Mouse (Mus musculus) midbrain, postnatal 0 days (tissue): ENCODE measurements around the gene Ppil1. TPM values are rescaled to one million over a fixed set of nuclear protein-coding genes. Genes with fewer than 3 reads are reported as not detected.
"Not testable (repeated sequence)": the region's sequence is repeated elsewhere in the genome, so short reads cannot be mapped to it uniquely, and the experiment has no call there.

ENCODE experiments used
- ATAC-seq: fragments of 200-750 bp; cut with Nextera tagmentation; 2 replicates; pipeline ENCODE4 v1.8.0; 2017; ENCODE audit warnings: moderate number of reproducible peaks, mild to moderate bottlenecking, moderate TSS enrichment, moderate library complexity; ENCODE audit not compliant: low FRiP score
- DNase-seq: peaks from one replicate; pipeline ENCODE4 v3.0.0-alpha.2; 2015; ENCODE audit warnings: low spot score
- H3K27ac ChIP-seq: fragments of 300-500 bp; sonication (generic); 2 replicates; pipeline ENCODE4 v1.5.1; 2014; ENCODE audit warnings: low read depth, mild to moderate bottlenecking, low read length, mixed read lengths
- H3K27me3 ChIP-seq: fragments of 300-500 bp; sonication (generic); 2 replicates; pipeline ENCODE4 v1.6.1; 2014; ENCODE audit warnings: low read length, control low read depth, mixed read lengths; ENCODE audit not compliant: insufficient read depth
- H3K36me3 ChIP-seq: fragments of 300-500 bp; sonication (generic); 2 replicates; pipeline ENCODE4 v1.6.1; 2014; ENCODE audit warnings: low read length, control low read depth, mixed read lengths; ENCODE audit not compliant: insufficient read depth
- H3K4me1 ChIP-seq: fragments of 300-500 bp; sonication (generic); 2 replicates; pipeline ENCODE4 v1.6.1; 2014; ENCODE audit warnings: mild to moderate bottlenecking, control low read depth, antibody characterized with exemption, low read length, mixed read lengths; ENCODE audit not compliant: insufficient read depth
- H3K4me2 ChIP-seq: fragments of 300-500 bp; sonication (generic); 2 replicates; pipeline ENCODE4 v1.6.1; 2014; ENCODE audit warnings: low read depth, mild to moderate bottlenecking, low read length, mixed read lengths; ENCODE audit not compliant: poor library complexity, severe bottlenecking
- H3K4me3 ChIP-seq: fragments of 300-500 bp; sonication (generic); 2 replicates; pipeline ENCODE4 v1.5.1; 2014; ENCODE audit warnings: low read depth, mild to moderate bottlenecking, low read length, moderate library complexity
- H3K9ac ChIP-seq: fragments of 300-500 bp; sonication (generic); replicated peaks from 2 replicates; pipeline ENCODE4 v1.6.1; 2014; ENCODE audit warnings: mild to moderate bottlenecking, low read length, moderate library complexity, mixed read lengths; ENCODE audit not compliant: poor library complexity, severe bottlenecking
- H3K9me3 ChIP-seq: fragments of 300-500 bp; sonication (generic); 2 replicates; pipeline ENCODE4 v1.6.1; 2016; ENCODE audit warnings: low read length, control low read depth
- CTCF ChIP-seq: IDR thresholded peaks from 2 replicates; pipeline ENCODE4 v1.5.1; 2016; ENCODE audit warnings: antibody characterized with exemption, mild to moderate bottlenecking
- WGBS: fragments of 180-500 bp; shearing (Covaris S2); extraction: QIAGEN DNeasy Blood & Tissue Kit; methylation state at CpG from one replicate; pipeline ENCODE4 v1.1.7; 2014; 5-methylcytosine and 5-hydroxymethylcytosine counted together
- polyA plus RNA-seq: library from polyadenylated mRNA; unstranded; fragments of >200 nt; fragmentation: Nextera tagmentation; extraction: Ambion mirVana; gene quantifications from 2 replicates; pipeline ENCODE4 v1.2.1, GENCODE M21; 2015
- total RNA-seq: library from RNA; depleted of rRNA; stranded (reverse); fragments of >200 nt; gene quantifications from 2 replicates; pipeline ENCODE4 v1.2.3, GENCODE M21; 2014

Gene Ppil1
- total and polyA plus RNA-seq, 2 experiments from 2014 or later = 70.3 to 95.7 TPM

DNA sequence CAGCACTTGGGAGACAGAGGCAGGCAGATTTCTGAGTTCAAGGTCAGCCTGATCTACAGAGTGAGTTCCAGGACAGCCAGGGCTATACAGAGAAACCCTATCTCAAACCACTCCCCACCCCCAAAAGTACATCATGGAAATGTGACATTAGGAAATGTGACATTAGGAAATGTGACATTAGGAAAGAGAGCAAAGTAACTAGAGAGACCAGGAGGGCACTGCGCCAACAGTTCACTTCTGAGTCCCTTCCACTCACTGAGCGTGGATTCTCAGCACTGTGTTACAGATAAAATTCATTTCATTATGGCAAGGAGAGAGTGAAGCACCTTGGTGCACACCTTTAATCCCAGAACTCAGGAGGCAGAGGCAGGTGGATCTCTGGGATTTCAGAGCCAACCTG is 5.1 kb downstream of the Ppil1 start:
- Histone ChIP-seq H3K9me3 (no peaks in the 10 kb centered on the region), H3K4me3 (no peak overlapping the region), H3K9ac (no peak overlapping the region), H3K4me1 (peaks cover 4% of the 10 kb centered on the region; the same call in 1 of the 2 replicates), H3K27ac (no peak overlapping the region), H3K27me3 (no peaks in the 10 kb centered on the region), H3K36me3 (peaks cover 15% of the 10 kb centered on the region), H3K4me2 (no peak overlapping the region)
- DNase-seq = no peak
- no peak for TF ChIP-seq CTCF
- no peak for ATAC-seq
- 97% methylated on average over 2 of the region's 2 CpGs for WGBS

DNA sequence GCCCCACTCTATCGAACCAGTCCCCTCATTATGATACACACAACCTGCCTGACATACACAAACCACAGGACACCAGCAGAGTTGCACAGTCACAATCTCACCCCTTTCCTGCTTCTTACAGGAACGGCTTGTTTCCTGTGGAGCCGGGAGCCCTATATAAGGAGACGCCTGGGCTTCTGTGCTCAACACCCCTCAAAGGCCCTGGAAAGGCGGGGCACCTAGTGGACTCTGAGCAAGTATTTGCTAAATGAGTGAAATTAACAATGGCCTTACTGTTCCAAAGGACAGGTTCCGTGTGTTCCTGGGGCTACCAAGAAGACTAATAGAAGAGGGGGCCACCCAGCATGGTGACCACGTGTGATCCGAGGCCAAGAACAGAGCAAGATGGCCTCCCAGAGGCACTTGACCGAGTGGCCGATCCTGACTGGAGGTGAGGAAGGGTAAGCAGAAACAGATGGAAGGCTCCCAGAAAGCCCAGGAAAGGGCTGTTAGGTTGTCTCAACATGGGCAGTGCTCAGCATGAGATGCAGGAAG is 5.9 kb downstream of the Ppil1 start:
- Histone ChIP-seq H3K4me2 (no peak overlapping the region), H3K9ac (no peak overlapping the region), H3K9me3 (no peaks in the 10 kb centered on the region), H3K27me3 (no peaks in the 10 kb centered on the region), H3K36me3 (peaks cover 15% of the 10 kb centered on the region), H3K27ac (no peak overlapping the region), H3K4me1 (peaks cover 4% of the 10 kb centered on the region; the same call in 1 of the 2 replicates), H3K4me3 (no peak overlapping the region)
- 89% methylated on average over 10 of the region's 10 CpGs for WGBS
- DNase-seq (no peak), ATAC-seq (no peak)
- TF ChIP-seq CTCF = no peak

DNA sequence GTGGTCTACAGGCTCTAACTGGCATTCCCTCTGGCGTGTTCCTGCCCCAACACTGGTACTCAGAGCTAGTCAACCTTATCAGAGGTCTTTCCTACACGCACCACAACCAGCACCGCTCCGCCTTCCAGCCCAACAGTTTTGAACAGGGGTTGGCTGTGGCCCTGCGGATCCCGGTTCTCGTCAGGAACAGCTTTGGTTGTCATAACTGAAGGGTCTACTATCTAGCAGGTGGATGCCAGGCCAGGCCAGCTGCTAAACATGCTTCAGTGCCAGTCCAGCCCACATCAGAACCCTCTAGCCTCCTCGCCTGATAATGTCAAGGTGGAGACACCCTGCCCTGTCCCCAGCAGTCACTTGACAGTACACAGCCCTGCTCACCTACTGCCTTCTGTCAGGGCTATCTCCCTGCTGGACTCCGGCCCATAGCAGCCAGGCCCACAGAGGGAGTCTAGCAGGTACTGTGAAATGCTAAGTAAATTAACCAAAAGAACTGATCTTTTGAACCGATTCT is 6.9 kb downstream of the Ppil1 start:
- H3K4me3 ChIP-seq = no peak overlapping the region
- peaks cover 15% of the 10 kb centered on the region for H3K36me3 ChIP-seq
- no peaks in the 10 kb centered on the region for H3K27me3 ChIP-seq
- no peak overlapping the region for H3K9ac ChIP-seq
- TF ChIP-seq CTCF = no peak
- DNase-seq = no peak
- no peak overlapping the region for H3K4me2 ChIP-seq
- no peak for ATAC-seq
- WGBS = 95% methylated on average over 10 of the region's 10 CpGs
- H3K9me3 ChIP-seq = no peaks in the 10 kb centered on the region
- no peaks in the 10 kb centered on the region for H3K4me1 ChIP-seq
- H3K27ac ChIP-seq = no peak overlapping the region

DNA sequence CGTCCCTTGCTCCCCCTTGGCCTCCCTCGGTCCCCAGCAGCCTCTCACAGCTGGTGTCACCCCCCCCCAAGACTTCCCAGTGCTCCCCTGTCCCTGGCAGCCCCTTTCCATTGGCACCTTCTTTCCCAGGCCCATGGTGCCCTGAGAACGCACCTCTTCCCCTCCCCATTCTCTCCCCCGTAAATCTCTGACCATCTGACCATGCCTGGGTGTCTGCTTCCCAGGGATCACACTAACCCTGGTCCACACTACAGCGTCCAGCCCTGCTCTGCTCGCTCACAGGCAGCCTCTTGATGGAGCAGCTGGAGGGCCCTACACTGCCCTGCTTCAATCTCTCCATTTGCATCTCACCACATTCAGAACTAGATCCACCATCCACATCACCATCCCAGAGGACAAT is 7.5 kb downstream of the Ppil1 start:
- no peak for ATAC-seq
- no peak for TF ChIP-seq CTCF

GRCm38 (mm10) chr17:29254784-29255183 is 9.2 kb downstream of the Ppil1 start:
- H3K4me1 ChIP-seq, H3K27me3 ChIP-seq, H3K4me2 ChIP-seq, H3K4me3 ChIP-seq, DNase-seq, H3K27ac ChIP-seq, H3K9ac ChIP-seq, ATAC-seq, H3K9me3 ChIP-seq: not testable (repeated sequence)
- peaks cover 19% of the 10 kb centered on the region for H3K36me3 ChIP-seq
- whole genome bisulfite sequencing = 80% methylated on average over 6 of the region's 6 CpGs

More for the DNA sequence above, 7.5 kb downstream of the Ppil1 start:
- no peaks in the 10 kb centered on the region for H3K9me3 ChIP-seq
- no peaks in the 10 kb centered on the region for H3K27me3 ChIP-seq
- no peak overlapping the region for H3K4me3 ChIP-seq
- no peak overlapping the region for H3K9ac ChIP-seq
- H3K4me1 ChIP-seq = no peaks in the 10 kb centered on the region
- peaks cover 18% of the 10 kb centered on the region for H3K36me3 ChIP-seq
- DNase-seq = no peak
- WGBS = 88% methylated on average over 6 of the region's 6 CpGs
- no peak overlapping the region for H3K4me2 ChIP-seq
- no peak overlapping the region for H3K27ac ChIP-seq

DNA sequence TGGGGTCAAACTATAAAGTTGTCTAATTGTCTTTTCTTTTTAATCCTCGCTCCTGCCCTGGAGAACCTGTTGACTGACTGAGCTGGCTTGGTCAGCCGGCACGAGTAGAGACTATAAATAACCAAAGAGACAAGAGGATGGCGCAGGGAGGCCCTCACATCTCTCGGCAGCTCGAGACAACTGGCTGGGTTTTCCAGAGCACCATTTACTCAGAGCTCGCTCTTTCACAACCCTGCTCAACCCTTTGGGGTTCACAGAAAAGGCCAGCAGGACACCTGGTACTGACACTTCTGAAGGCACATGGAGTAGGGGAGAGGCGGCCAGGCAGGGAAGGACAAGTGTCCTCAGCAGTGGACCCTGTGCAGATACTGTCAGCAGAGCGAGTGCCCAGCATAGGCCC is 10.3 kb downstream of the Ppil1 start:
- Histone ChIP-seq H3K9ac (no peak overlapping the region), H3K4me1 (no peaks in the 10 kb centered on the region), H3K4me2 (no peak overlapping the region), H3K27me3 (no peaks in the 10 kb centered on the region), H3K27ac (no peak overlapping the region), H3K4me3 (no peak overlapping the region), H3K9me3 (no peaks in the 10 kb centered on the region), H3K36me3 (peaks cover 19% of the 10 kb centered on the region)
- ATAC-seq (no peak), DNase-seq (no peak)
- TF ChIP-seq CTCF = no peak
- 86% methylated on average over 9 of the region's 9 CpGs for WGBS
